Mouse (Mus musculus) ovary, adult 10 weeks (tissue): ENCODE measurements around the gene Clba1. TPM values are rescaled to one million over a fixed set of nuclear protein-coding genes. Genes with fewer than 3 reads are reported as not detected.

Experiments used
- polyA plus RNA-seq: library from polyadenylated mRNA; stranded (reverse); fragments of 350-450 nt; fragmentation: Illumina TruSeq; extraction: RNeasy Lipid Tissue Mini Kit (QIAGEN cat#74804); gene quantifications from one replicate; pipeline ENCODE4 v1.2.3, GENCODE M21; 2014

The Clba1 gene
- polyA plus RNA-seq: 2.3 TPM

DNA sequence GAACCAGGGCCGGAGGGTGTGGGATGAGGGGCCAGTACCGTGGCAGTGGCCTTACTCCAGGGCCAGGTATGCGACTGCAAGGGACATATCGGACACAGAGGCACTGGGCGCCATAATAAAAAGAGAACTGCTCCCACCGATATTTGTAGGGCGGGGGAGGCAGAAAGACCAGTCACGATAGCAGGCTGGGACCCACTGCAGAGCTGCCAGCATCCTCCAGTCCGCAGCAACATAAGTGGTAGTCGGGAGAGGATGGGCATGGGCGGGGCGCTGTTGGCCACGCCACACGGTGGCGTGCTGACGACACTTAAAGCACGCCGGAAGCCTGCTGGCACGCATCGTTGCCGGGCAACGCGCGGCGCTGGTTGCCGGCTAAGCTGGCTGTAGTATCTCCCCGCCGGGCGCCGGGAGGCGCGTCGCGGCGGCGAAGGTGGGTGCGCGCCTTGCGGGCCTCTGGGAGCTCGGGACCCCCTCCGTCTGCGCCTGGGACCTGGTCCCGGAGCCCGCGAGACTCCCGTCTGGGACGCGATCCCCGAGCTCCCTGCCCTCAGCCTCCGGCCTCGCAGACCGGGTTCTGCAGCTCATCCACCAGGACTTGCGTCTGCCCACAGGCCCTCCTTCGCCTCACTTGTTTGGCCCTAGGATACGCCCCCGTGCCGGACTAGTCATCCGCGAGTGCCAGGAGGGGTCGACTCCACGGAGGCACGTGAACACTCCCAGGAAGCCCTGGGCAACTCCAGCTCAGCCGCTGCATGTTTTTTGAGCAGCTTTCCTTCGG lies at the start of gene Clba1:
Clba1 (plus strand) TSS at position 351 of the 778 bp plus-strand sequence.

DNA sequence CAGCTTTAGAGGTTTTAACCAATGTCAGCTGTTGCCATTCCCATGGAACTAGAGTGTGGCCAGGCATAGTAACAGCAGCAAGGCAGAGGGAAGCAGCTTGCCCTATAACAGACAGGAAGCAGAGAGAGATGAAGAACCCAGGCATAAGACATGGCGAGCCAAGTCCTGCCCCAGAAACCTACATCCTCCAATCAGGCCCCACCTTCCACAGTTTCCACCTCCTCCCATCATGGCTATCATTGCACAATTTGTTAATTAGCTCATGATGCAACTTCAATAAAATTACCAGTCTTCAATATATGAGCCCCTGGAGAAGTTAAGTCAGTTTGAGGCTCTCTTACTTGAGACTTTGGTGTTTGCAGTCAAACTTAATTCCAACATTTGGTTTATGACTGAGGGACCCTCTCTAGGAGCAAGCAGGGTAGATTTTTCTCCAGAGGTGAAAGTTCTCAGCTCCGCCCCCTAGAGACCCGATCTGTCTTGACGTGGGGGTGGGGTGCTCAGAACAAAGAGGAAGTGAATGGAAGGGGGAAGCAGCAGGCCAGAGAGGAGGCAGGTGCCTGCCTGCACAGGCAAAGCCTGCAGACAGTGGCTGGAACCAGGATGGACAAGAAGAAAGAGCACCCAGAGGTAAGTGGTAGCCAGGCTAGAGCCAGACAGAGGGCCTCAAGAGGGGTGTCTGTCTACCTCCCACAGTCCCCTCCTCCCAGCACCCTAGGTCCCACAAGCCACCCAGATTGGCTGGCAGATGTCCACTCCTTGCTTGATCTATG lies 48.4 kb upstream of the Clba1 start, which contains the start of gene Pld4:
Pld4 (plus strand) TSS at position 502 of the 773 bp plus-strand sequence.

DNA sequence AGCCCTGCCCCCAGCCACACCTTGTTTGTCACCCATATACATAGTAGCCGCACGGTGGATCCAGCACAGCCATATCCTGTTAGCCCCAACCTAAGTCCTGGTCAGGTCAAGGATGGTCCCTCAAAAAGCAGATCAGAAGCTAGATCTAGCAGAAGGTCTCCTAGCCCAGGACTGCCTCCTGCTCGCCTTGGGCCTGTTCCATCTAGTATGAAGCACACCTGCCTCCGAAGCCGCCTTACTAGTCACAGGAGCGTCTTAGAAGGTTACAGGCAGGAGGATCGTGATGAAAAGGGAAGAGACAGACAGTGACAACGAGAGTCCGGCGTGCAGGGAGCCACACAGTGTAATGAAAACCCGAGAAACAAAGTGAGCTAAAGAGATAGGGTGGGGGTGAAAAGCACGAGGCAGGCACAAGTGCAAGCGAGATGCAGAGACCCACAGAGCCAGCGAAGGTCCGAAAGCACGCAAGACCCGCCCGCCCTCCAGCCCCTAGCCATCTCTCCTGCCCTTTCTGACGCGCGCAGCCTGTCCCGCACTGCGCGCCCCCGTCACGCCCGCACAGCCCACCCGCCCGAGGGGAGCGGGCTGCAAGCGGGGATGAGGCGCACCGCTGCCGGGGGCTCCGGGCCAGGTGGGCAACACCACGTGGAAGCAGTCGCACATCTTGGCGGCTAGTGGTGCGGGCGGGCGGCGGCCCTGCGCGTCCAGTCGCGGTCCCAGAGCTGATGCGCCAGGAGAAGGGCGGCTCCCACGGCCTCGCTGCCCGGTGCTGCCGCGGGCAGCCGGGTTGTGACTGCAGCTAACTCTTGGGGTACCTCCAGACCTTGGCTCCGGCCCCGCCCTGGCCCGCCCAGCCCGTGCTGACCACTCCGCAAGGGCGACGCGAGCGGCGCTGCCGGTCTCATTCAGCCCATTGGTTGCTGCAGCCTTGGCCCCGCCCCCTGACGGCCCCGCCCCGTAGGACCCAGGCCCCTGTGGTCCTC lies 6.6 kb upstream of the Clba1 start, which contains the start of gene Ahnak2:
Ahnak2 (minus strand) TSS at position 794 of the 983 bp plus-strand sequence.

GRCm38 (mm10) chr12:112829244-112829864 lies 20.6 kb downstream of the Clba1 start, which contains the start of gene Cdca4:
Gene Cdca4 (minus strand): TSS chr12:112829423.

Other genes starting within 250 kb of the Clba1 start
- 1.6 TPM for gene Inf2, start 220.2 kb upstream of the Clba1 start, polyA plus RNA-seq
- 0.48 TPM for gene Adssl1, start 188.9 kb upstream of the Clba1 start, polyA plus RNA-seq
- gene Siva1, start 164.3 kb upstream of the Clba1 start, polyA plus RNA-seq: 5.2 TPM
- 7.5 TPM for gene Akt1, start 134.1 kb upstream of the Clba1 start, polyA plus RNA-seq
- not detected for gene Zbtb42, start 130.1 kb upstream of the Clba1 start, polyA plus RNA-seq
- gene Cep170b, start 88.5 kb upstream of the Clba1 start, polyA plus RNA-seq: 9.0 TPM
- 0.31 TPM for gene Pld4, start 48.3 kb upstream of the Clba1 start, polyA plus RNA-seq
- gene Ahnak2, start 6.3 kb upstream of the Clba1 start, polyA plus RNA-seq: 6.8 TPM
- 18.1 TPM for gene Cdca4, start 20.5 kb downstream of the Clba1 start, polyA plus RNA-seq
- 0.17 TPM for gene Gpr132, start 59.3 kb downstream of the Clba1 start, polyA plus RNA-seq
- gene Jag2, start 120.8 kb downstream of the Clba1 start, polyA plus RNA-seq: 0.26 TPM
- gene Nudt14, start 133.2 kb downstream of the Clba1 start, polyA plus RNA-seq: 1.6 TPM
- gene Btbd6, start 167.5 kb downstream of the Clba1 start, polyA plus RNA-seq: 0.77 TPM
- 12.9 TPM for gene Brf1, start 191.8 kb downstream of the Clba1 start, polyA plus RNA-seq
- gene Pacs2, start 205.6 kb downstream of the Clba1 start, polyA plus RNA-seq: 6.7 TPM